Mouse (Mus musculus): ENCODE data around the gene Erbb3. TPM values are rescaled to one million over a fixed set of nuclear protein-coding genes. Genes with fewer than 3 reads are reported as not detected.
"Not testable (repeated sequence)": the region's sequence is repeated elsewhere in the genome, so short reads cannot be mapped to it uniquely, and the experiment has no call there.

Gene Erbb3
- polyA plus RNA-seq, 1 experiment from 2014 or later, result 9.6 TPM

GRCm38 (mm10) chr10:128549682-128550057 lies 39.8 kb downstream of the Erbb3 start:
- H3K9me3 ChIP-seq (replicated peaks; ENCODE audit: low read length); H3K36me3 ChIP-seq (ENCODE audit: insufficient read depth, low read length); H3K27me3 ChIP-seq (ENCODE audit: insufficient read depth, low read length); ATAC-seq (replicated peaks; ENCODE audit: low FRiP score, low read depth); H3K4me3 ChIP-seq (replicated peaks; ENCODE audit: low read depth, low read length); H3K9ac ChIP-seq (ENCODE audit: low read depth, low read length); DNase-seq (ENCODE audit: low spot score); H3K27ac ChIP-seq; H3K4me1 ChIP-seq (replicated peaks; ENCODE audit: insufficient read depth, low read length): not testable (repeated sequence)
- H3K4me2 ChIP-seq (ENCODE audit: low read length), result 0 out of 2 replicates have a peak overlapping the region, but pooled peaks have one; percentile 23
- 69% methylated on average over 6 of the region's 6 CpGs for WGBS

GRCm38 (mm10) chr10:128548947-128549681 lies 40.3 kb downstream of the Erbb3 start, which contains the start of gene Rpl41:
Gene Rpl41 (minus strand): TSS chr10:128549305.
- peak within 1 kb of the TSS; percentile 61 for H3K4me3 ChIP-seq (replicated peaks; ENCODE audit: low read depth, low read length)
- H3K4me2 ChIP-seq (ENCODE audit: low read length), result peak within 1 kb of the TSS; percentile 70
- DNase-seq (ENCODE audit: low spot score) (peak; percentile 98), ATAC-seq (replicated peaks; ENCODE audit: low FRiP score, low read depth) (peak; percentile 88)
- H3K27me3 ChIP-seq (ENCODE audit: insufficient read depth, low read length), result no peaks in the 10 kb centered on the region
- peak within 1 kb of the TSS; percentile 87 for H3K9ac ChIP-seq (ENCODE audit: low read depth, low read length)
- peak within 1 kb of the TSS; percentile 97 for H3K27ac ChIP-seq
- under 1% methylated on average over 31 of the region's 31 CpGs for WGBS
- H3K36me3 ChIP-seq (ENCODE audit: insufficient read depth, low read length), result peaks cover 8% of the 10 kb centered on the region; the same call in 1 of the 2 replicates
- H3K9me3 ChIP-seq (replicated peaks; ENCODE audit: low read length), result no peaks in the 10 kb centered on the region
- TF ChIP-seq CTCF (IDR thresholded peaks at IDR 0.05; ENCODE audit: low read depth), result no peak
- no peaks in the 10 kb centered on the region for H3K4me1 ChIP-seq (replicated peaks; ENCODE audit: insufficient read depth, low read length)

- WGBS, result under 1% methylated on average over 20 of the region's 30 CpGs
- not testable (repeated sequence) for ATAC-seq (replicated peaks; ENCODE audit: low FRiP score, low read depth)
Observed at GRCm38 (mm10) chr10:128548051-128548791, 41.2 kb downstream of the Erbb3 start.

GRCm38 (mm10) chr10:128547361-128548032 lies 42.0 kb downstream of the Erbb3 start, which contains the start of gene Zc3h10:
Gene Zc3h10 (minus strand): TSS chr10:128547774.
- H3K4me3 ChIP-seq (replicated peaks; ENCODE audit: low read depth, low read length), result peak within 1 kb of the TSS; percentile 61
- H3K4me1 ChIP-seq (replicated peaks; ENCODE audit: insufficient read depth, low read length), result no peaks in the 10 kb centered on the region
- WGBS, result under 1% methylated on average over 48 of the region's 50 CpGs
- ATAC-seq (replicated peaks; ENCODE audit: low FRiP score, low read depth) (peak; percentile 89), DNase-seq (ENCODE audit: low spot score) (peak; percentile 100)
- TF ChIP-seq CTCF (IDR thresholded peaks at IDR 0.05; ENCODE audit: low read depth), result peak; percentile 71
- H3K4me2 ChIP-seq (ENCODE audit: low read length), result peak within 1 kb of the TSS; percentile 70
- H3K27ac ChIP-seq, result peak within 1 kb of the TSS; percentile 97
- no peaks in the 10 kb centered on the region for H3K9me3 ChIP-seq (replicated peaks; ENCODE audit: low read length)
- no peaks in the 10 kb centered on the region for H3K27me3 ChIP-seq (ENCODE audit: insufficient read depth, low read length)
- H3K9ac ChIP-seq (ENCODE audit: low read depth, low read length), result peak within 1 kb of the TSS; percentile 87
- H3K36me3 ChIP-seq (ENCODE audit: insufficient read depth, low read length), result peaks cover 18% of the 10 kb centered on the region

More at GRCm38 (mm10) chr10:128548051-128548791, 41.2 kb downstream of the Erbb3 start:
- H3K27me3 ChIP-seq (ENCODE audit: insufficient read depth, low read length); H3K4me1 ChIP-seq (replicated peaks; ENCODE audit: insufficient read depth, low read length); H3K9me3 ChIP-seq (replicated peaks; ENCODE audit: low read length): not testable (repeated sequence)
- peak overlapping the region; percentile 87 for H3K9ac ChIP-seq (ENCODE audit: low read depth, low read length)
- H3K36me3 ChIP-seq (ENCODE audit: insufficient read depth, low read length), result peaks cover 17% of the 10 kb centered on the region
- H3K4me3 ChIP-seq (replicated peaks; ENCODE audit: low read depth, low read length), result peak overlapping the region; percentile 61
- peak; percentile 37 for DNase-seq (ENCODE audit: low spot score)
- H3K27ac ChIP-seq, result peak overlapping the region; percentile 97
- H3K4me2 ChIP-seq (ENCODE audit: low read length), result peak overlapping the region; percentile 70

- 18% methylated on average over 7 of the region's 7 CpGs for WGBS
- DNase-seq (ENCODE audit: low spot score), result no peak
- Histone ChIP-seq H3K4me1 (replicated peaks; ENCODE audit: insufficient read depth, low read length) (no peaks in the 10 kb centered on the region), H3K36me3 (ENCODE audit: insufficient read depth, low read length) (peaks cover 18% of the 10 kb centered on the region), H3K9ac (ENCODE audit: low read depth, low read length) (peak overlapping the region; percentile 57; the same call in 1 of the 2 replicates), H3K9me3 (replicated peaks; ENCODE audit: low read length) (no peaks in the 10 kb centered on the region), H3K27me3 (ENCODE audit: insufficient read depth, low read length) (no peaks in the 10 kb centered on the region), H3K27ac (peak overlapping the region; percentile 97), H3K4me2 (ENCODE audit: low read length) (peak overlapping the region; percentile 70), H3K4me3 (replicated peaks; ENCODE audit: low read depth, low read length) (peak overlapping the region; percentile 61)
- no peak for ATAC-seq (replicated peaks; ENCODE audit: low FRiP score, low read depth)
- no peak for TF ChIP-seq CTCF (IDR thresholded peaks at IDR 0.05; ENCODE audit: low read depth)
Observed at GRCm38 (mm10) chr10:128546787-128547186, 42.7 kb downstream of the Erbb3 start.

GRCm38 (mm10) chr10:128546361-128546760 lies 43.1 kb downstream of the Erbb3 start:
- Histone ChIP-seq H3K36me3 (ENCODE audit: insufficient read depth, low read length) (peaks cover 18% of the 10 kb centered on the region), H3K27me3 (ENCODE audit: insufficient read depth, low read length) (no peaks in the 10 kb centered on the region), H3K4me1 (replicated peaks; ENCODE audit: insufficient read depth, low read length) (no peaks in the 10 kb centered on the region), H3K9me3 (replicated peaks; ENCODE audit: low read length) (no peaks in the 10 kb centered on the region), H3K4me2 (ENCODE audit: low read length) (peak overlapping the region; percentile 70), H3K27ac (0 out of 2 replicates have a peak overlapping the region, but pooled peaks have one; percentile 97), H3K9ac (ENCODE audit: low read depth, low read length) (0 out of 2 replicates have a peak overlapping the region, but pooled peaks have one; percentile 57), H3K4me3 (replicated peaks; ENCODE audit: low read depth, low read length) (peak overlapping the region; percentile 61)
- ATAC-seq (replicated peaks; ENCODE audit: low FRiP score, low read depth) (no peak), DNase-seq (ENCODE audit: low spot score) (peak; percentile 98)
- WGBS, result 10% methylated on average over 4 of the region's 4 CpGs
- peak; percentile 91 for TF ChIP-seq CTCF (IDR thresholded peaks at IDR 0.05; ENCODE audit: low read depth)

Data from kidney, postnatal 0 days (tissue).